Mouse (Mus musculus): ENCODE measurements around the gene Ncor2.
A peak's percentile ranks its signal among the peaks of the same experiment; 100 is the strongest.

Gene Ncor2

GRCm38 (mm10) chr5:125066479-125067471 lies 112.2 kb downstream of the Ncor2 start:
- DNase-seq (ENCODE audit: low read depth, low spot score): peak; percentile 52

DNA sequence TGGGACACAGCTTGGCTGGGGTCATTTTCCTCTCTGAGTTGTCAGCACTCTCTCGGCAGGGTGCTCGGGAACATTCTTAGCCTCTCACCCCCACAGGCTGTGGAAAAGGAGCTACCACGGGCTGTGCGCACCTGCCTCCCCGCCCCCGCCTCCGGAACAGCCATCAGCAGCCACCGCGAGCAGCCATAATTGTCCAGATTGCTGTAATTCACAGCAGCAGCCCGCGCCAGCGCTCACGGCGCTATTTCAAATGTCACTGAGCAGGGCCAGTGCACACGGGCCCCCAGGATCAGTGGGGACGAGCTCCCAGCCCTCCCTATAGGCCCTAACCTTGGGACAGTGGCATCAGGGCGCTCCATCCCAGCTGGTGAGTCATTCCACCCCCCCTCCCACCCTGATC lies 116.0 kb downstream of the Ncor2 start:
- DNase-seq (ENCODE audit: low read depth, low spot score): no peak

- DNase-seq (ENCODE audit: low read depth, low spot score): no peak
Observed at GRCm38 (mm10) chr5:125058267-125058668, 120.8 kb downstream of the Ncor2 start.

GRCm38 (mm10) chr5:125057555-125058266 lies 121.3 kb downstream of the Ncor2 start:
- DNase-seq (ENCODE audit: low read depth, low spot score): no peak

- peak; percentile 36 for DNase-seq (ENCODE audit: low read depth, low spot score)
Observed at GRCm38 (mm10) chr5:125056696-125057554, 122.1 kb downstream of the Ncor2 start.

- no peak for DNase-seq (ENCODE audit: low read depth, low spot score)
Observed at GRCm38 (mm10) chr5:125056331-125056695, 122.7 kb downstream of the Ncor2 start.

GRCm38 (mm10) chr5:125055901-125056300 lies 123.1 kb downstream of the Ncor2 start:
- no peak for DNase-seq (ENCODE audit: low read depth, low spot score)

GRCm38 (mm10) chr5:125053661-125054060 lies 125.4 kb downstream of the Ncor2 start:
- no peak for DNase-seq (ENCODE audit: low read depth, low spot score)

DNA sequence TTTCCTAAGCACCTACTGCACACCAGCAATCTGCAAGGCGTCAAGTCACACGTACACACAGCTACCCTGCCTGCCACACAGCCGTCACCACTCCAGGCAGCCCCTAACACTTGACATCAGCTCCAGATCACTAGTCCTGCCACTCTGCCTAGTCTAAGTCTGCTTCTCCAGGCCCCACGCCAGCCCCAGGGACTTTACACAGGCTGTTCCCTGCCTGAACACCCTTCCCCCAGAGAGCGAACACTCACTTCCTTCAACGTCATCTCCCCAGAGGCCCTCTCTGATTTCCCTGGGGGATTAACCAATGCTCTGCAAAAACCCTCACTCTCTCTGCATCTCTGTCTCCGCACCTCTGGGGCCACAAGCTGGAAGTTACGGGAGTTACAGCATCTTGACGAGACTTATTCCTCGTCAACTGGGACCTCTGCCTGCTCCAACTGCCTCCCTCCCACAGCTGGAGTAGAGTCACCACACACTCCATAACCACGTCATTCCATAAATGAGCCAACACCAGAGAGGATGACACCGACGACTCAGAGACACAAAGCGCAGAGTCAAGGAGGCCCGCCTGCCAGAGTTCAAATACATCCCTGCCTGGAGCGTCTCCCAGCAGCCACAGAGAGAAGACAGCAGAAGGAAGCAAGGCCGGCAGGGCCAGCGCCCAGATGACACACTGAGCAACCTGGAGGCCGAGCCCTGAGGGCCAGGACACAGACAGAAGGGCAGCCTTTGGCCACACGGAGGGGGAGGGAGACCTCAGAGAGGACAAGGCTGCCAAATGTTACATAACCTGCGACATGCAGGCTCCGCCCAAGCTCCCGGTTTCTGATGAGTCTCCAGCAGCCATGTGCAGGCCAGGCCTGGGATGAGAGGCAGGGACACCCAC lies 126.2 kb downstream of the Ncor2 start:
- no peak for DNase-seq (ENCODE audit: low read depth, low spot score)

- DNase-seq (ENCODE audit: low read depth, low spot score): no peak
Observed at GRCm38 (mm10) chr5:125052237-125052602, 126.8 kb downstream of the Ncor2 start.

GRCm38 (mm10) chr5:125049481-125049880 lies 129.5 kb downstream of the Ncor2 start:
- DNase-seq (ENCODE audit: low read depth, low spot score): no peak

GRCm38 (mm10) chr5:125046436-125046835 lies 132.6 kb downstream of the Ncor2 start:
- DNase-seq (ENCODE audit: low read depth, low spot score): no peak

GRCm38 (mm10) chr5:125045202-125045601 lies 133.8 kb downstream of the Ncor2 start:
- DNase-seq (ENCODE audit: low read depth, low spot score): no peak

DNA sequence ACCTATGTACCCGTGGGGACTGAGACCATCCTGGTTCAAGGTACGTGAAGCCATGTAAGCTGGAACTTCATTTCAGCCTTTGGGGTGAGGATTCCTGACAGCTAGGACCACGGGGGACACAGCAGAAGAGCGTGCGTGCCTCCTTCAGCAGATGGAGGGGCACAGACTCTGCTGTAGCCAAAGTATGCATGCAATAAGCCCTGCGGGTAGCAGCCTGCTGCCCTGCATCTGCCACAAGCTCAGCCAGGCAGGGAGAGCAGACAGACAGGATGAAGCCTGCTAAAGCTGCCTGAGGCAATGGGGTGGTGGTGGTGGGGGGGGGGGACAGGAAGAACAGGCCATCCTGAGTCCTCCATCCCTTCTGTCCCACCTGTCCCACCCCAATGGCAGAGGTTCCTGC lies 135.6 kb downstream of the Ncor2 start:
- no peak for DNase-seq (ENCODE audit: low read depth, low spot score)

DNA sequence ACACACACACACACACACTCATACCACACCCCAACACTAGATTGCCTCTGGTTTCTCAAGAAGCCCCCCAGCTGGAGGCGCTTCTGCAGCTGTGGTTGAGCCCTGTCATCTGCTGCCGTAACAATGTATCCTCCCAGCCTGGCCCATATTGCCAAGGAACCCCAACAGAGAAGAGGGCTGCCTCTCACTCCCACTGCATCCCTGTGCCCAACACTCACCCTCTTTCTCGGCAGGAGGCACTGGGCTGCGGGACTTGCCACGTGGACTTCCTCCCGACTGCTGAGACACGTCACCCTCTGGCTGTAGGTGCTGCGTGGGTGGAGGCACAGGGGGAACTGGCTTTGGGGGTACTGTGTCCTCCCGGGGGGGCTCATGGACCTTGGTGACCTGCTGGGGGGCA lies 137.4 kb downstream of the Ncor2 start:
- no peak for DNase-seq (ENCODE audit: low read depth, low spot score)

DNA sequence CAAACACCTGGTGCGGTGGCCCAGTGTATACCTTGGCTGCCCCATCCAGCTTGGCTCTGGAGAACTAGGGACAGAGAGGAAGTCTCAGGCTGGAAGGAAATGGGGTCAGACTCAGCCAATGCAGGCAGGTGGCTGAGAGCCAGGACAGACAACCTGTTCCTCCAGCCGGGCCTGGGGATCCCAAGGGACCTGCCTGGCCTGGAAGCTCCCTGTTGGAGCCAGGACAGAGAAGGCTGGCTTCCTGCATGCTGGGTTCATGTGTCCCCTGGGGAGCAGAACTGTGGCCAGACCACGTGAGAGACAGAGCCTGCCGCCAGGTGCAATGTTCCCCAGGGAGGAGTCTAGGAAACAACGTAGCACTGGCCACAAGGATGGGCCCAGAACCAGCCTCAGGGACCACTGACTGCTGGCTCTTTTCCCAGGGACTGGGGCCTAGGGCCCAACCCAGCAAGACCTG lies 138.9 kb downstream of the Ncor2 start:
- no peak for DNase-seq (ENCODE audit: low read depth, low spot score)

- DNase-seq (ENCODE audit: low read depth, low spot score): no peak
Observed at GRCm38 (mm10) chr5:125039377-125040027, 139.5 kb downstream of the Ncor2 start.

- no peak for DNase-seq (ENCODE audit: low read depth, low spot score)
Observed at GRCm38 (mm10) chr5:125036483-125036882, 142.5 kb downstream of the Ncor2 start.

DNA sequence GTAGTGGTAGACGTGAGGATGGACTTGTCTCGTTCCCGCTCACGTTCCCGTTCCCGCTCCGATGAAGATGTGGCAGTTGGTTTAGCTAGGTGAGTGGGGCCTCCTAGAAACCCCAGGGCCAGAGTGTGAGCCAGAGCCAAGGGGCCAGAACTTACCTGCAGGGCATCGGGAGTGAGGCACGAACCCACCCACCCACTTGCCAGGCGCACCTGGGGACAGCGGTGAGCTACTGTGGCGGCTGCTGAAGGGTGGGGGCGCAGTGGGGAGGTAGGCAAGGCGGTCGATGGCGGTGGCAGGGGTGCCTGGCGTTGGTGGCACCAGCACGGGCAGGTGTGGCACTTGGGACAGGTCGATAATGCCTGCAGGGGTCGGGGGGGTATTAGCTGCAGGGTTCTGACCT lies 150.1 kb downstream of the Ncor2 start:
- no peak for DNase-seq (ENCODE audit: low read depth, low spot score)

DNA sequence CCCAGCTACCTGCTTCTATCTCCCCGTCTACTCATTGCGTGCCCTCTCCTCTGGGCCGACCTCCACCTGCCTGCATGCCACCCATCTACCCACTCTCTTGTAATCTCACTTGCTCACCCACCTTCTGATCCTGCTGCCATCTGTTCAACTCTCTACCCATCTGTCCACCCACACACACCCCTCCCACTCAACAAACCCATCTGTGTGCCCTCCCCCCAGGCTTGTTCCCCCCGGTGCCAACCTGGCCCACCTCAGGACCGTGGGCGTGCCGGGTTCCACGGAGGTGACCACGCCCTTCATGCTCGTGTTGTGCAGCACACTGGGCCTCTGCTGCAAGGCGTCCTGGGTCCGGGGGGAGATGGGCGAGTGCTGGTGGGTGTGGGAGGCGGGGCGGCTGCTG lies 150.6 kb downstream of the Ncor2 start:
- no peak for DNase-seq (ENCODE audit: low read depth, low spot score)

Data from retina, postnatal 7 days (tissue).